Mouse (Mus musculus): Measurements from ENCODE around the gene Plgrkt. TPM values are rescaled to one million over a fixed set of nuclear protein-coding genes. Genes with fewer than 3 reads are reported as not detected.

Gene Plgrkt
- total and polyA plus RNA-seq, 3 experiments: 38.2 to 439 (median 179) TPM

- H3K9me3 ChIP-seq (replicated peaks): no peaks in the 10 kb centered on the region
- no peak for ATAC-seq (ENCODE audit: extremely low read depth, insufficient number of reproducible peaks, low FRiP score, poor library complexity, severe bottlenecking)
- no peak overlapping the region for H3K4me3 ChIP-seq (ENCODE audit: low read depth, low read length)
- H3K36me3 ChIP-seq (replicated peaks): peaks cover 65% of the 10 kb centered on the region
- TF ChIP-seq GATA1 (IDR thresholded peaks at IDR 0.05; ENCODE audit: borderline replicate concordance, low read length) (no peak), CTCF (IDR thresholded peaks at IDR 0.05; ENCODE audit: low read depth, low read length) (no peak), POLR2AphosphoS5 (IDR thresholded peaks at IDR 0.05; ENCODE audit: insufficient replicate concordance, low read depth, low read length) (no peak), GATA2 (IDR thresholded peaks at IDR 0.05; ENCODE audit: borderline replicate concordance, low read depth, low read length) (no peak), TAL1 (conservative IDR thresholded peaks at IDR 0.05; ENCODE audit: low read depth, low read length) (no peak)
- H3K4me1 ChIP-seq (ENCODE audit: insufficient read depth, low read depth, low read length): peaks cover 45% of the 10 kb centered on the region
- no peak for DNase-seq (ENCODE audit: low spot score)
- H3K27me3 ChIP-seq (ENCODE audit: insufficient read depth, low read length): no peaks in the 10 kb centered on the region
Measured at GRCm38 (mm10) chr19:29385822-29386221, 18.6 kb upstream of the Plgrkt start.

GRCm38 (mm10) chr19:29384994-29385393 is 17.8 kb upstream of the Plgrkt start:
- peak; percentile 66 for ATAC-seq (ENCODE audit: extremely low read depth, insufficient number of reproducible peaks, low FRiP score, poor library complexity, severe bottlenecking)
- H3K4me1 ChIP-seq (ENCODE audit: insufficient read depth, low read depth, low read length): peaks cover 36% of the 10 kb centered on the region
- H3K9me3 ChIP-seq (replicated peaks): no peaks in the 10 kb centered on the region
- H3K27me3 ChIP-seq (ENCODE audit: insufficient read depth, low read length): no peaks in the 10 kb centered on the region
- no peak for DNase-seq (ENCODE audit: low spot score)
- H3K36me3 ChIP-seq (replicated peaks): peaks cover 73% of the 10 kb centered on the region
- TF ChIP-seq GATA1 (IDR thresholded peaks at IDR 0.05; ENCODE audit: borderline replicate concordance, low read length) (no peak), TAL1 (conservative IDR thresholded peaks at IDR 0.05; ENCODE audit: low read depth, low read length) (no peak; the same call in 1 of the 2 replicates), POLR2AphosphoS5 (IDR thresholded peaks at IDR 0.05; ENCODE audit: insufficient replicate concordance, low read depth, low read length) (no peak), GATA2 (IDR thresholded peaks at IDR 0.05; ENCODE audit: borderline replicate concordance, low read depth, low read length) (no peak), CTCF (IDR thresholded peaks at IDR 0.05; ENCODE audit: low read depth, low read length) (no peak)
- no peak overlapping the region for H3K4me3 ChIP-seq (ENCODE audit: low read depth, low read length)

- Histone ChIP-seq H3K9me3 (replicated peaks) (no peaks in the 10 kb centered on the region), H3K27me3 (ENCODE audit: insufficient read depth, low read length) (no peaks in the 10 kb centered on the region), H3K4me3 (ENCODE audit: low read depth, low read length) (no peak overlapping the region; the same call in 1 of the 2 replicates), H3K4me1 (ENCODE audit: insufficient read depth, low read depth, low read length) (peaks cover 32% of the 10 kb centered on the region), H3K36me3 (replicated peaks) (peaks cover 76% of the 10 kb centered on the region)
- no peak for ATAC-seq (ENCODE audit: extremely low read depth, insufficient number of reproducible peaks, low FRiP score, poor library complexity, severe bottlenecking)
- no peak for TF ChIP-seq CTCF (IDR thresholded peaks at IDR 0.05; ENCODE audit: low read depth, low read length)
- TF ChIP-seq POLR2AphosphoS5 (IDR thresholded peaks at IDR 0.05; ENCODE audit: insufficient replicate concordance, low read depth, low read length): no peak
- TF ChIP-seq GATA1 (IDR thresholded peaks at IDR 0.05; ENCODE audit: borderline replicate concordance, low read length): no peak
- no peak for TF ChIP-seq GATA2 (IDR thresholded peaks at IDR 0.05; ENCODE audit: borderline replicate concordance, low read depth, low read length)
- no peak for TF ChIP-seq TAL1 (conservative IDR thresholded peaks at IDR 0.05; ENCODE audit: low read depth, low read length)
- DNase-seq (ENCODE audit: low spot score): no peak
Measured at GRCm38 (mm10) chr19:29384412-29384811, 17.2 kb upstream of the Plgrkt start.

- no peak for DNase-seq (ENCODE audit: low spot score)
- Histone ChIP-seq H3K4me3 (ENCODE audit: low read depth, low read length) (no peak overlapping the region), H3K27me3 (ENCODE audit: insufficient read depth, low read length) (no peaks in the 10 kb centered on the region), H3K9me3 (replicated peaks) (no peaks in the 10 kb centered on the region), H3K36me3 (replicated peaks) (peaks cover 81% of the 10 kb centered on the region), H3K4me1 (ENCODE audit: insufficient read depth, low read depth, low read length) (peaks cover 32% of the 10 kb centered on the region)
- no peak for TF ChIP-seq GATA2 (IDR thresholded peaks at IDR 0.05; ENCODE audit: borderline replicate concordance, low read depth, low read length)
- TF ChIP-seq CTCF (IDR thresholded peaks at IDR 0.05; ENCODE audit: low read depth, low read length): no peak
- TF ChIP-seq POLR2AphosphoS5 (IDR thresholded peaks at IDR 0.05; ENCODE audit: insufficient replicate concordance, low read depth, low read length): no peak
- TF ChIP-seq TAL1 (conservative IDR thresholded peaks at IDR 0.05; ENCODE audit: low read depth, low read length): no peak
- TF ChIP-seq GATA1 (IDR thresholded peaks at IDR 0.05; ENCODE audit: borderline replicate concordance, low read length): no peak
- ATAC-seq (ENCODE audit: extremely low read depth, insufficient number of reproducible peaks, low FRiP score, poor library complexity, severe bottlenecking): no peak
Measured at GRCm38 (mm10) chr19:29383368-29383767, 16.2 kb upstream of the Plgrkt start.

GRCm38 (mm10) chr19:29379839-29380603 is 12.8 kb upstream of the Plgrkt start:
- peaks cover 24% of the 10 kb centered on the region for H3K4me1 ChIP-seq (ENCODE audit: insufficient read depth, low read depth, low read length)
- no peak overlapping the region for H3K4me3 ChIP-seq (ENCODE audit: low read depth, low read length)
- DNase-seq (ENCODE audit: low spot score) (no peak), ATAC-seq (ENCODE audit: extremely low read depth, insufficient number of reproducible peaks, low FRiP score, poor library complexity, severe bottlenecking) (no peak)
- no peaks in the 10 kb centered on the region for H3K27me3 ChIP-seq (ENCODE audit: insufficient read depth, low read length)
- peaks cover 80% of the 10 kb centered on the region for H3K36me3 ChIP-seq (replicated peaks)
- H3K9me3 ChIP-seq (replicated peaks): no peaks in the 10 kb centered on the region
- TF ChIP-seq CTCF (IDR thresholded peaks at IDR 0.05; ENCODE audit: low read depth, low read length) (no peak), POLR2AphosphoS5 (IDR thresholded peaks at IDR 0.05; ENCODE audit: insufficient replicate concordance, low read depth, low read length) (no peak), TAL1 (conservative IDR thresholded peaks at IDR 0.05; ENCODE audit: low read depth, low read length) (no peak), GATA1 (IDR thresholded peaks at IDR 0.05; ENCODE audit: borderline replicate concordance, low read length) (no peak), GATA2 (IDR thresholded peaks at IDR 0.05; ENCODE audit: borderline replicate concordance, low read depth, low read length) (no peak)

- peaks cover 66% of the 10 kb centered on the region for H3K36me3 ChIP-seq (replicated peaks)
- TF ChIP-seq TAL1 (conservative IDR thresholded peaks at IDR 0.05; ENCODE audit: low read depth, low read length): no peak
- TF ChIP-seq POLR2AphosphoS5 (IDR thresholded peaks at IDR 0.05; ENCODE audit: insufficient replicate concordance, low read depth, low read length): no peak
- no peak for TF ChIP-seq GATA1 (IDR thresholded peaks at IDR 0.05; ENCODE audit: borderline replicate concordance, low read length)
- no peak for TF ChIP-seq GATA2 (IDR thresholded peaks at IDR 0.05; ENCODE audit: borderline replicate concordance, low read depth, low read length)
- no peak for TF ChIP-seq CTCF (IDR thresholded peaks at IDR 0.05; ENCODE audit: low read depth, low read length)
- no peak for ATAC-seq (ENCODE audit: extremely low read depth, insufficient number of reproducible peaks, low FRiP score, poor library complexity, severe bottlenecking)
Measured at GRCm38 (mm10) chr19:29376382-29376781, 9.2 kb upstream of the Plgrkt start.

More at GRCm38 (mm10) chr19:29376382-29376781, 9.2 kb upstream of the Plgrkt start:
- H3K4me1 ChIP-seq (ENCODE audit: insufficient read depth, low read depth, low read length): peaks cover 18% of the 10 kb centered on the region
- no peaks in the 10 kb centered on the region for H3K27me3 ChIP-seq (ENCODE audit: insufficient read depth, low read length)
- H3K9me3 ChIP-seq (replicated peaks): no peaks in the 10 kb centered on the region
- DNase-seq (ENCODE audit: low spot score): no peak
- no peak overlapping the region for H3K4me3 ChIP-seq (ENCODE audit: low read depth, low read length)
